Mouse (Mus musculus): ENCODE results near the gene Braf.

The Braf gene

DNA sequence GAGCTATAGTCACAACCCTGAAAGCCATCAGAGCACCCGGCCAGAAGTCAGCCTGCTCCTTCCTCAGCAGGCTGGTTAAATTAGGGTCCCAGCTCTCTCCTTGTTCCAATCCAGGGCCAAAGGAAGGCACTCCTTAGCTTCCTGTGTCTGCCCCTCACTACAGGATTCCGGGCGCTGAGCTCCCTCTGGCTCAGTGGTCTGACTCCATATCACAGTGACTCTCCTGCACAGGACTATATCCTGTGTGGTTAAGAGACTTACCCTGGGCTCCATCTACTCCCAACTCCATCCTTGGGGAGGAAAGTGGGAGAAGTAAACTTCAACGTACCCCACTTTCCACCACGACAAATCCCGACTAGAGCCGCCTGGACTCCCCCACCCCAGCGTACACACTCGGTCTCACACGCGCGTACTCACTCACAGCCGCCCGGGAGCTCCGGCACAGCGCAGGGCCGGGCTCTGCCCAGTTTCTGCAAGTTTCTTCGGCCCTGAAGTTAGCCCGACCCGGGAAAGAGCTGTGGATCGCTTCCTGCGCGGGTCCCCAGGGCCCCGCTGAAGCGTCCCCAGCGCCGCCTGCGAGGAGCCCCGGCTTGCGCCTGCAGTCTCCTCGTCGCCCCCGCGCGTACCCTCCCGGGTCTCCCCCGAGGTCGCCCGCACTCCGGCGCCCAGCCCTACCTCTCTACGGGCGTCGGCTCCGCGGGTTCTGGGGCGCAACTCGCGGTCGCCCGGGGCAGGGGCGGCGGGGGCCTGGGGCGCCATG lies 168.2 kb downstream of the Braf start:
- peak in 1 of 2 experiments; percentile 60 for DNase-seq (ENCODE audit: low spot score in 2 of 2)

- no peak for DNase-seq (ENCODE audit: low spot score in 2 of 2)
These were observed 169.7 kb downstream of the Braf start for GRCm38 (mm10) chr6:39555648-39555945.

DNA sequence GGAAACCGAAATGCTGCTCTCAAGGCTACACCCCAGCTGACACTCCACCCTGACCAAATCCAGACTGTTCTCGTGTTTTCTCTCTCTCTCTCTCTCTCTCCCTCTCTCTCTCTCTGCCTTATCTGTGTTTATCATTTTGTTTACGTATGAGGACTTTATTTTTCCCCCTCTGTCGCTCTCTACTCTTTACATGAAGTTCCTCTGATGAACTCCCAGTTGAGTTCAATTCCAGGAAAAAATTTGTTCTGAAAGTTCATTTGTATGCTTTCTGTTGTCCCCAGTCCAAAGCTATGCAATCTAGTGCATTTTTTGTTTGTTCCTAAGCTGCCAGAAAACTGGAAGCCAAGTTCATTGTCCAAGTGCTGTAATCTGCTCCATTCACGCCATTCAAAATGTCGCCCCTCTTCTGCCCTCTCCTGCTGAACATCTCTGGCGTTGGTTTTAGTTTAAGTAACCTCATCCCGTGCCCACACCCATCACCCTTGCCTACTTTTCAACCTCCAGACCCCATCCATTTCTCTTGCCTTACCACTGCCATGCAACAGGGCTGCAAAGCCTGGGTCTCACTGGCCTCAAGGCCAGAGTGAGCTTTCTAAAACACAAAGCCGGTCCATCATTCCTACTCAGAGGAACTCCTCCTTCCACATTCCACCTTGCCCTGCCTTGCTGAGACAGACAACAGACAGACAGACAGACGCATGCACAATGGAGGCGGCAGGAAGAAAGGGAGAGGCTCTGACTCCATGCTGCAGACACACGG lies 170.2 kb downstream of the Braf start:
- no peak for DNase-seq (ENCODE audit: low spot score in 2 of 2)

Measured in right cerebral cortex, postnatal 10 days (tissue).